Mouse (Mus musculus) G1E (cell line): ENCODE measurements around the gene Akr1c19.

ENCODE experiments used
- CTCF ChIP-seq: IDR thresholded peaks from 2 replicates; pipeline ENCODE4 v1.5.1; 2012; ENCODE audit warnings: low read depth, low read length, inconsistent platforms, mixed read lengths
- TAL1 ChIP-seq: conservative IDR thresholded peaks from 2 replicates; pipeline ENCODE4 v1.6.1; 2012; ENCODE audit warnings: low read depth, low read length, inconsistent platforms, mixed read lengths

DNA sequence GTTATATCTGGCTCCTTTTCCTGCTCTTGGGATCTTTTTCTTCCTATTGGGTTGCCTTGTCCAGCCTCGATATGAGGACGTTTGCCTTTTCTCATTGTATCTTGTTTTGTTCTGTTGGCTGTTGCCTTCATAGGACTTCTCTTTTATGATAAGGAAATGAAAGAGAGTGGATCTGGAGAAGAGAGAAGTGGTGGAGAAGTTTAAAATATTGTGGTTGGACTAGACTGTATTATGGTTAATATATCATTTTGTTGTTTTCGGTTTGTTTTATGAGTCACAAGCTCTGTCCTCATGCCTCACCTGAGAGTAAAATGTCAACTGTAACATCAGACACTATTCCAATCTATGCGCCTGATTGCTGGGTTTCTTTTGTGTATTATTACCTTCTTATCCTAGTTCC is 68.5 kb downstream of the Akr1c19 start:
- TF ChIP-seq CTCF (no peak), TAL1 (no peak)
